Mouse (Mus musculus): Measurements from ENCODE around the gene Adgrl3. TPM values are rescaled to one million over a fixed set of nuclear protein-coding genes. Genes with fewer than 3 reads are reported as not detected.

Gene Adgrl3
- polyA plus RNA-seq, 1 experiment, result not detected

DNA sequence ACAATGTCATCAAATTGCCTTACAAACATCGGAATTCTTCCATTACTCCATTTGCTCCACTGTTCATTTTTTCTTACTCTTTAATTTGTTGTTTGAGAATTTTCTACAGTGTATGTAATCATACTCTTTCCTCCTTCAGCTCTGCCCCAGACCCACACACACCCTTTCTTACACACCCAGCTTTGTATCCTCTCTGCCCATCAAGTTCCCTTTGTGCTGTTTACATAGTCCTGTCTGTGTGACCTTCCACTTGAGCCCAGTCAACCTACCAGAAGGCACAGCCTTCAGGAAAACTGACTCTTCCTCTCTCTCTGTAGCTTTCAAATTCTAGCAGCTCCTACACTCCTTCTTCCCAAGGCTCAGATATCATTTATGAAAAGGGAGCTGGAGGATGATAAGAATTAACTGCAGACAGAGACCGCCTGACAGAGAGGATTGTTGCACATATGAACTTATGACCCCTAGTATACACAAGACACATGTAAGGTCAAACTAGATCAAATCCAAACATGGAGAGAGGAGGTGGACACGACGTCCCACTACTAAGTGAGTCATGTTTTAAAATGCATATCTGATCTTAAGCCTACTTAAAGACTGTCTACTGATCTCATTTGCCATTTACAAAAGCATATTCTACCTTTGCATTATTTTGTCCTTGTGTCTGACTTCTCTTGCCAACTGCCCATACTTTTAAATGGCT is 654.5 kb downstream of the Adgrl3 start:
- TF ChIP-seq GATA1 (IDR thresholded peaks at IDR 0.05; ENCODE audit: low read length), result no peak

DNA sequence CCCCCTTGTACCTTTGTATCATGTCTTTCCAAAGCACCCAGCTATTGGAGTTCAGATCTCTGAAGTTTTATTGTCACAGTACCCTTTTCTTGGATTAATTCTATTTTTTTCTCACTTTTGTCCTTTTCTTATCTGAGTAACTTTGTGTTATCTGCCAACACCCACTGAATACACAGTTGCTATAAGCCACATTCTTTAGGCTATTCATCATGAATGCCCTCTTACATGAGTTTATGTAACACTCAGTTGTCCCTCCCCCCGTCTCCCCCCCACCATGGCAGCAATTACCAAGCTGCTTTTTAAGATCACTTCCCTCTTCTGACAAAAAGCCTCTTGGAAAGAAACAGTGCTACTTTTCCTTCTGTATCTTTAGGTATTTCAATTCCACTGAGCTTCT is 655.0 kb downstream of the Adgrl3 start:
- no peak for TF ChIP-seq GATA1 (IDR thresholded peaks at IDR 0.05; ENCODE audit: low read length)

GRCm38 (mm10) chr5:81676896-81677295 is 657.0 kb downstream of the Adgrl3 start:
- no peak for TF ChIP-seq GATA1 (IDR thresholded peaks at IDR 0.05; ENCODE audit: low read length)

DNA sequence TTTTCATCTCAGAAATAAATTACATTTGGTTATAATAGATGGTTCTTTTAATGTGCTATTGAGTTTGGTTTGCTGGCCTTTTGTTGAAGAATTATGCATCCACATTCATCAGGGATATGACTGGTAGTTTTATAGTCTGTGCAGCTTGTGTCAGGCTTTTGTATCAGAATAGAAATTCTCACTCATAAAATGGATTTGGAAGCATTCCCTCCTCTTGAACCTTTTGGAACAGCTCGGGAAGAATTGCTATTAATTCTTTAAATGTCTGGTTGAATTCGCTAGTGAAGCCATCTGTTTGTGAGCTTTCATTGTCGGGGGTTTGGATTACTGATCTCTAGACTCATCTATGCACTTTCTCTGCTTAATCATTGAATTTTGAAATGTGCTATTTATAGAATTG is 666.3 kb downstream of the Adgrl3 start:
- TF ChIP-seq GATA1 (IDR thresholded peaks at IDR 0.05; ENCODE audit: low read length), result no peak

DNA sequence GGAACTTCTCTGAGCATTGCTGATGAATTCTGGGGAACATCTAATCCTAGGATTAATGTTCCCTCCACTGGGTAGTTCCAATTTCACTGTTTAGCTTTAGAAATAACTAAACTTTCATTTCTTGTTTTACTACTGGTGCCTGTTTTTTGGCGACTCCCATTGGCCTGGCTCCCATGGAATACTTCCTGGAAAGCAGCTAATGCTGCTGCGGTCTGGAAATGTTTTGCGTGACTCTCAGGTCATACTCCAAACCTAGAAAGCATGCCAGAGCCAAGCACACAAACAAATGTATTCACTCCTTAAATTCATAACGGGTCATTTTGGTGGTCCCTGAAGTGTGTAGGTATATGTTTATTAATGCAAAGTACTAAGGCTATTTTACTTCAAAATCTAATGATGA is 666.9 kb downstream of the Adgrl3 start:
- TF ChIP-seq GATA1 (IDR thresholded peaks at IDR 0.05; ENCODE audit: low read length), result no peak

DNA sequence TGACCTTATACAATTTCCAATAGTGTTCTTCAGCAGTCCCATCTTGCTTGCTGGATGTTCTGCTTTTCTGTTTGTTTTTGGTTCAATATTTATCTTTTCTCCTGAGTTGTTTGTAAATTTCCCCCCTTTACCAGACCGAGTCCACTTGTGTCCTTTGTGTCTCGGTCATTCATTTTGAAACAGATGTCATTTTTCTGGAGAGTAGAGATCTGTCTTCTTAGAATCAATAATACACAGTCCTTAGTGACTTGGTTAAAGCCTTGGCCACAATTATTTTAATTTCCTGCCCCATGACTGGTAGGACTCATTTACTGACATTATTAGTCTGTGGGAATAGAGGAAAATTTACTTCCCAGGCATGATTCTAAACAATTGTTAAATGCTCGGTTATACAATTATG is 709.7 kb downstream of the Adgrl3 start:
- no peak for TF ChIP-seq GATA1 (IDR thresholded peaks at IDR 0.05; ENCODE audit: low read length)

GRCm38 (mm10) chr5:81736008-81736407 is 716.1 kb downstream of the Adgrl3 start:
- TF ChIP-seq GATA1 (IDR thresholded peaks at IDR 0.05; ENCODE audit: low read length), result no peak

DNA sequence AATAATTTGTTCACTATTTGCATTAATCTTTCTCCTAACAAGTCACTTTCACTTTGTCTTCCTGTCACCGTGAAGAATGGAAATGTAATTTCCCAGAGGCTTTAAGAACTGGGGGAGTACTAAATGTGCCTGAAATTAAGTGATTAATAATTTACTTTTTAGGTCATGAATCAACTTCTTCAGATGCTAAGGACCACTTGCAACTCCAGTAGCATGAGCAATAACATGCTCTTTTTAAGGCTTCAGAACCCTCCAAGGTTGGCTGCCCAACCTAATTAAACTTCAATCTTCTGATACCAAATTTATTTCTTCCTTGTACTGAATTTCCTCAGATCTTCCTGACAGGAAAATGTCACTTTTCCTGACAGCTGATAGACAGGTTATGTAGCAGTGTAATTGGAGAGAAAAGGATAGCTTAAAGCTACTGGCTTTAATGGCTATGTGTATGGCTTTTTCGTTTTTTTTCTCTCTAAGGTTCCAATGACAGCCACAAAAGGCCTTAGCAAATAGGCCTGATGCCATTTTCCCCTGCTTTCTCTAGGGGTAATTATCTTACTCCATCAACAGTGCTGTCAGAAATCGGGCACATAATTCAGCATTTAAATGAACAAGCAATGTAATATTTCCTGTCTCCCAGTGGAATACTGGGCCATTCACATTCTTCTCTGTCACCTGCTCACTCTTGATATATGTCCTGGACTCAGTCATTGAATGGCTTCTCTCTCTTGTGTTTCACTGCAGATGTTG is 718.5 kb downstream of the Adgrl3 start:
- no peak for TF ChIP-seq GATA1 (IDR thresholded peaks at IDR 0.05; ENCODE audit: low read length)

GRCm38 (mm10) chr5:81752426-81752825 is 732.5 kb downstream of the Adgrl3 start:
- no peak for TF ChIP-seq GATA1 (IDR thresholded peaks at IDR 0.05; ENCODE audit: low read length)

- TF ChIP-seq GATA1 (IDR thresholded peaks at IDR 0.05; ENCODE audit: low read length), result no peak
These were observed 735.8 kb downstream of the Adgrl3 start for GRCm38 (mm10) chr5:81755711-81756110.

DNA sequence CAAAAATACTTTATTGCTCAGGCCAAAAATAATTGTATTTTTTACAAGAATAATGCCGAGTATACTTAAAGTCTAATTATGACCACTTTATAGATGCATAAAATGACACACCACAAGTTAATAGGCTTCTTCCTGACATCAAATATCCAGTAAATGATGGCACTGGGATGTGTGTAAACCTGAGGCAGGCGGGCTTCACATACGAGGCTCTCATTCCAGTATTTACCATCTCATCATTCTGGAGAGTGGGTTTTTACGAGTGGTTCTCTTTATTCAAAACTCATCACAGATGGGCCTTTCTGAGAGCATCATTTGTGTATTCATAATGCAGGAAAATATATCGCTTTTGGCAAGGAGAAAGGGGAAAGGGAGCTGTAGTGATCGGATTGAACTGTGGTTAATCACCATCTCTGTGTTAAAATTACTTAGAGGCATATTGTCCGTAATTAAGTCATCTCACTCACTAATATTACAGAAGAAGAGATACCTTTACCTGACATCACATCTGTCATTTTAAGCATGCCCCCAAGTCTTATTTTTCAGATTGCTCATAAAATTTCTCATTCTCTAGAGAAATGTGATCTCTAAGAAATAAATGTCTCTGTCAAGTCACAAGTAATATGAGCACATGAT is 737.3 kb downstream of the Adgrl3 start:
- no peak for TF ChIP-seq GATA1 (IDR thresholded peaks at IDR 0.05; ENCODE audit: low read length)

DNA sequence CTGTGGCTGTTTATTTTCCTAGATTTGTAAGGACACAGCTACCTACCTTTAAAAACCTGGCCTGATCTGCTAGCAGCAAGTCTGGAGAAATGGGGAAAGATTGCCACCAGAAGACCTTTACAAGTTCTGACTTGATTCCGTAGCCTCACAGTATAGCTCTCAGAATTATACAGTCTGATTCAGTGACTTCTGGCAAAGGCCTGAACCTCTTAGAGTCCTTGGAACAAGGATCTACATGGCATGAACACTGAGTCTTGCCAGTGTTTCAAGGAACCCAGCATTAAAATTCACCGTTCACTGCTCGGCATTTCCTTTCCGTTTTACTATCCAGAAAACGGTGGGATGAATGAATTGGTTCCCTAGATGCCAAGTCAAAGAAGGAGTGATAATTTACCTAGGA is 756.3 kb downstream of the Adgrl3 start:
- TF ChIP-seq GATA1 (IDR thresholded peaks at IDR 0.05; ENCODE audit: low read length), result no peak

- TF ChIP-seq GATA1 (IDR thresholded peaks at IDR 0.05; ENCODE audit: low read length), result no peak
These were observed 756.8 kb downstream of the Adgrl3 start for GRCm38 (mm10) chr5:81776746-81777145.

- TF ChIP-seq GATA1 (IDR thresholded peaks at IDR 0.05; ENCODE audit: low read length), result no peak
These were observed 764.8 kb downstream of the Adgrl3 start for GRCm38 (mm10) chr5:81784770-81785169.

DNA sequence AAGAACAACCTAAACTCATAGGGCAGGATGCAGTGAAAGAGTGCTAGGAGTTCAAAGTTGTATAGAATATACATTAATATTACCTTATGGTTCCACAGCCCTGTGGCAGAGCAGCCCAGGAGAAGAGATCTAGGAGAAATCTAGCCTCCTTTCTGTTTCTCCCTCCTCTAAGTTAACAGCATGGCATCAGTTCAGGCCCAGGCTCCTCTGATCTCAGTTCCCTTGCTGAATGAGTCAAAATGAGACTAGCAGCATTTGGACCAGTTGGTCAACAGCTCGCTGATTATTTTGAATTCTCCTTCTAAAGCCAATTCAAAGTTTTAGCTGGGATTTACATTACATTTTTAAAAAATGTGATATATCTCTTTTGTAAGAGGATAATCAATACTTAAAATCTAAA is 770.8 kb downstream of the Adgrl3 start:
- no peak for TF ChIP-seq GATA1 (IDR thresholded peaks at IDR 0.05; ENCODE audit: low read length)

- TF ChIP-seq GATA1 (IDR thresholded peaks at IDR 0.05; ENCODE audit: low read length), result no peak
These were observed 774.2 kb downstream of the Adgrl3 start for GRCm38 (mm10) chr5:81794125-81794524.

DNA sequence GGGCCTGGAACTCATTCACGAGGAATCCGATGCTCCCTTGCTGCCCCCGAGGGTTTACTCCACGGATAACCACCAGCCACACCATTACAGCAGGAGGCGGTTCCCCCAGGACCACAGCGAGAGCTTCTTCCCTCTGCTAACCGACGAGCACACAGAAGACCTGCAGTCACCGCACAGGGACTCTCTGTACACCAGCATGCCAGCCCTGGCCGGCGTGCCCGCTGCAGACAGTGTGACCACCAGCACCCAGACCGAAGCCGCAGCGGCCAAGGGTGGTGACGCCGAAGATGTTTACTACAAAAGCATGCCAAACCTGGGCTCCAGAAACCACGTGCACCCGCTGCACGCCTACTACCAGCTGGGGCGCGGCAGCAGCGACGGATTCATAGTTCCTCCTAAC is 774.7 kb downstream of the Adgrl3 start:
- no peak for TF ChIP-seq GATA1 (IDR thresholded peaks at IDR 0.05; ENCODE audit: low read length)
